Mouse (Mus musculus) A20 (cell line): ENCODE results near the gene Gm9767.

ENCODE experiments used
- DNase-seq: peaks from one replicate; pipeline ENCODE4 v3.0.0-alpha.2; 2011; ENCODE audit warnings: low read depth, low spot score

The Gm9767 gene

DNA sequence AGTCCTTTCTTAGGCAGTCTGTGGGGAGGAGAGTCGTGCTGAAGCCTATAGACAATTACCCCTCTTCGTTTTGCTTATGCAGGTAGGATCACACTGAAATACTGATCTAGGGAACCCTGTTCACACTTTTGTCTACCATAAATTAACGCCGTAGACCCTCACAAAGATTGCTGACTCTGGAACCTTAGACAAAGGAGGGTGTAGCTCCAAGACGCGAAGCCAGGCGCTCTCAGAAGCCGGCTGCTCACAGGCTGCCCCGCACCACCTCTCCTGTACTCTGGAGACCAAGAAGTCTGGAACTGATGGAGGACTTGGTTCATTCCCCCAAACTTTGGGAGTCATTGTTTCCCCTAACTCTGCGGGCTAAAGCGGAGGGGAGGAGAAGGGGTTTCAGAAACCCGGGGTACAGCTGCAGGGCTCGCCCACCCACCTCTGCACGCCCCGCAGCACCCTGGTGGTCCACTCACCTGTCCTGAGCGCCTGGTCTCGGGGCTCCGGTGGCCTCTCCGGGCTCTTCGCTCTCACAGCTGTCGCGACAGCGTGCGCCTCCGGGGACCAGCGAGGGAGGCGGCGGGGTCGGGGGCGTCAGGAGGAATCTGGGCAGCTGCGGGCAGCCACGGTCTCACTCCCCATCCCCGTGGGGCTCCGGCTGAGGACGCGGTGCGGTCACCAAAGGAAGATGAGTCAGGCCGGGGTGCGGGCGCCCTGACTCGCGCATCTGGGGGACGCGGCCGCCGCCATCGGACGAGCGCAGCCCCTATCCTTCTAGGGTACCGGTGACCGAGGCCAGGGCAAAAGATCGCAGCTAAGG is at the start of gene Gm9767:
Gene Gm9767, plus strand, starts transcription at position 585 of the 811 bp plus-strand sequence.
- no peak for DNase-seq

DNA sequence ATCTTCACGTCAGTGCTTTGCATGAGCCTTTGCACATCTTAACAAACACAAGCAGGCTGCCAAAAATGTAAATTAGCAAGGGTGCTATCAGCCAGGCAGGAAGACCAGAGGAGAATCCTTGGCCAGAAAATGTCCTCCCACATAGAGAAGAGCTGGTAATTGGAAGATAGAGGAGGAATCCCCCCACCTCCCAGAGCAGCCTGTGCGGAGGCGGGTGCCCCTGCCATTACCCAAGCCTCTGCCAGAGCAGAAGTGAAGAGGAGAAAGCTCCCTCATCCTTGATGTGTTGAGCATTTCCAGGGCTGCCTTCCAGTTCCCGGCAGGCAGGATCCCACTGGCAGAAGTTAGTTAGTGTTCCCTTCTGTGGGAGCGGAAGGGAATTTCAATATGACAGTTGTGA is 43.1 kb upstream of the Gm9767 start:
- DNase-seq = no peak

DNA sequence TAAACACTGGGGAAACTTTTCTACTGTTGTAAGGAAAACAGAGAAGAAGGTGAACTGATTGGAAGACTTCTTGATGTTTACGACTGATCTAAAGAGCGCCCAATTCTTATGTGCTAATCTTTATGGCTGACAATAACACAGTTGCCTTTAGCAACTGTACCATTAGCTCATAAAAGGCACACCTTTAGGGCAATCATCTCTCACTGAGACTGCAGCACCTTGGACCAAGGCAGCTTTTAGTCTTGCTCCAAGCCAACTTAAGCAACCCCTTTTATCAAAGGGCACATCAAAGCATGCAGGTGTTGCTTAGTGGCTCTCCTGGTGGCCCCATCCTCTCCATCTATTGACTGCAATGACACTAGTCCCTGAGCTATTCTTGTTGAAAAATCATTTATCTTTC is 26.9 kb upstream of the Gm9767 start:
- DNase-seq = no peak

DNA sequence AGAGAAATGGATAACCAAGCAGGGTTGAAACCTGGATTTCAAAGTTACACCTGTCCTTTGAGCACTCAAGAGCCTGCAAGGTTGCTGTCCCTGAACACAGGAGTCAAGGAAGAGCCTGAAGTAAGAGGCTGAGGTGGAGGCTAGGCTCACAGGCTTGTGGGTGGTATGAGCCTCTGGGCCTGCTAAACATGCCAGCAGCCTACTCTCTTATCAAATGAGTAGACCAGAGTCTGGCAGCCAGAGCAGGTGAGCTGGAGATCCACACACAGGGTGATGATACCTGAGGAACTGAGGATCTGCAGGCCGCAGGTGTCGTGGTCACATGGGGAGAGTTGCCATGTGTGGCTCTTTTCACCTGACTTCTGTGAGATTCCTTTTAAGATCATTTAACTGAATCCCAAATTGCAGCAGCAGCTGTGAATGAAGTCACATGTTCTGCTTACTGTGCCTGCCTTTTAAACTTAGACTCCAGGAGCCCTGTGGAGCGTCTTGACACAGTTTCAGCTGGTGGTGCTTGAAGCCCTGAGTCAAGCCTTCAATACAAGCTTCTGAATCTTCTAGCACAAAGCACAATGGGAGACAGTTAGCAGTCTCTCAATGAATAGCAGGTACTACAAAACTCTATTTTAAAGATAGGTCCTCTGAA is 18.3 kb upstream of the Gm9767 start:
- DNase-seq = no peak

DNA sequence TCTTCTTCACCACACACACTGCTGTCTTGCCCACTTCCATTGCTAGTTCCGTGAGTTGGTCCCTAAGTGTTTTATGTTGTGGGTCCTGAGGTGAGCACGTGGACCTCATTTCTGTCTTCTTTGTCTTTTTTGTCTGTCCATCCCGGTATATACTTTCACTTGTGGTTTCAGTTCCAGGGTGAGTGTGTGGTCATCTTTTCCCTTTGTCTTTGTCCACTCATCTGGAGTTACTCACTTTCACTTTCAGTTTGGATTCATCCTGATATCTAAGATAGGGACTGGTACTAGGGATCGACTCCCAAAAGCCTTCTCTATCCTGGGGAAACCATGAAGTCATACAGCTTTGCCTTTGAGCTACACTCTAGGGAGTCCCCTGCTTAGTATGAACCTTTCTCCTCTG is 15.0 kb upstream of the Gm9767 start:
- no peak for DNase-seq

DNA sequence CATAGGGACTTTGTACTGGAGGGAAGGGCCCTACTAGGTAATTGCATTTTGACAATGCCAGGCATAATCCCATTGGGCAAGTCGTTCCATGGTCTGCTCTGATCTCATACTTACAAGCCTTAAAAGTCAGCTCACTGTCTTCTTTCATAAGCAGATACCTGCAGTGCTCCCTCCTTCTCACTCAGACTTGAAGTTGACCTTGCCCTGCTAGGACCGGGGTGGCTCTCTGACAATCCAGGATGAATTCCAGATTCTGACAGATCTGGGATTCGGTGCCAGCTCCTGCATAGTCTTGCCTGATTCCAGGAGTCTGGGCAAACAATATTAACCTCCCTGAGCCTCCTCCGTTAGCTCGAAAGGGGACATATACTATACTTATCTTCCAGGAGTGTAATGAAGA is 6.1 kb upstream of the Gm9767 start:
- no peak for DNase-seq

DNA sequence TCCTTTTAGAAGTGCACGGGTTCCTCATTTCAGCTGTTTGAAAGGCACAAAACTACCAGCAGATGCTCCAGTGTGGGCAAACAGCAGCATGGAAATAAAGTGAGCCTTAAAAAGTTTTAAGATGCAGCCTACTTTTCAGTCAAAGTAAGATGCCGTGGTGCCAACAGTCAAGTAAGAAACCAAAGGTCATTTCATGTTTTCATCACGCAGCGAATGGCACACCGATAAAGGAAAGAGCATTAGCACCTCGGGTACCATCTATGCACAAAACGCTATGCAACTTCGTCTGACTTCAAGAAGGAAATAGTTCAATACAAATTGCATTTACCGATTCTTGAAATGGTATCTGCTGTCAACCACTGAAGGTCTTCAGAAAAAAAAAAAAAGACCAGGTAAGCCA is 1.1 kb upstream of the Gm9767 start:
- no peak for DNase-seq

DNA sequence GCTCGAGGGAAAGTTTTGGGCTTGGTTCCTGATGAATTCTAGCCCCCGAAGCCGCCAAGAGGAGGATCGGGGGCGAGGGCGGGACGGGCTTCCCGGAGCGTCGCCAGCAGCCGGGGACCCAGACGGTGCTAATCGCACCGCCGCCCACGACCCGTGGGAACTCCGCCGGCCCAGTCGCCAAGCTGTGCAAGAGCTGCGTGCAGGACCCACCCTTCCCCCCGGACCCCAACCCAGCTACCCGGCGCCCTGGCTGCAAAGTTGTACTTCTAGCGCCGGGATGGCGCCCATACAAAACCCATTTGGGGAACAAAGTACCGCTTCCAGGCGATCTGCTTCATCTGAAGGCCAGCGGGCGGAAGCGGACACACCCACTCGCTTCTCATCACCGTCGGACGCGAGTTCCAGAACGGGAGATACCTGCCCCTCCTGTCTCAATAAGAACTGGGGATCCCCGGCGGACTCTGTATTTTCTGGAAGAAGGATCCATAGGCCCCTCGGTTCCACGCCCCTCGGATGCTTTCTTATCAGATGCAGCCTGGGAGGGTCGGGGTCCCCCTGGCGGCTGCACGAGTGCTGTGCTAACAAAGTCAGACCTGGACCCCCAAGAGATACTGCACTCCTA is 577 bp downstream of the Gm9767 start, which contains the start of gene Tmem200a:
Gene Tmem200a, minus strand, starts transcription at position 532 of the 622 bp plus-strand sequence.
- DNase-seq = no peak

DNA sequence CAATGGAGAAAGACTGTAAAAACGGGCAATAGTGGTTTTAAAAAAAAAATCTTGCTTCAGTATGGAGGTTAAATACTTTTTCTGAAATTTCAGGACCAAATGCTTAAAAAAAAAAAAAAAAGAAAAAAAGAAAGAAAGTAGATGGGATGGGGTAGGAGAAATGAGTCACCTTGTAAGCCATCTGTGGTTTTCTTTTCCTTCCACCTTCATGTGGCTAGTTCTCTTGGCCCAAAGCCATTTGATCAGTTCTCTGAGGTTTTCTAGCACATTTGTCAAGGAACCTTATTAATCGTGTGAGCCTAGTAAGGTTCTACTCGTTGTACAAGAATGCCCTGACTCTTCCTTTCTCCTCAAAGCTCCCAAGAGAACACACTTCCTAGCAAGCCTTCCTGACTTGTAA is 1.6 kb downstream of the Gm9767 start:
- no peak for DNase-seq

DNA sequence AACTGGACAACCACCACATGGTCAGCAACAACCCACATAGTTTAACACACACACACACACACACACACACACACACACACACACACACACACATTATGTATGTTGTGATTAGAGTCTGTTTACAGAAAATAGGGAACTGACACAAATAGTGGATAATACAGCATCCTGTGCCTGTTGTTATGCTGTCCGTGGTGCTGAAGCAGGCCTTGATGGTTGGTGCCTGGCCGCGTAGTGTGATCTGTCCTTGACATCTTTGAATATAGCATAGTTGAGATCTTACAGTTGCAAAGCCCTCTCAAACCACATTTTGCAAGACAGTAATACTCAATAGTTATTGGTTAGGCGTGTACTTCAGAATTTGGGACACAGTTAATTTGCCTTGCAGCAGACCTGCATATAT is 4.0 kb downstream of the Gm9767 start:
- DNase-seq = peak; percentile 1

DNA sequence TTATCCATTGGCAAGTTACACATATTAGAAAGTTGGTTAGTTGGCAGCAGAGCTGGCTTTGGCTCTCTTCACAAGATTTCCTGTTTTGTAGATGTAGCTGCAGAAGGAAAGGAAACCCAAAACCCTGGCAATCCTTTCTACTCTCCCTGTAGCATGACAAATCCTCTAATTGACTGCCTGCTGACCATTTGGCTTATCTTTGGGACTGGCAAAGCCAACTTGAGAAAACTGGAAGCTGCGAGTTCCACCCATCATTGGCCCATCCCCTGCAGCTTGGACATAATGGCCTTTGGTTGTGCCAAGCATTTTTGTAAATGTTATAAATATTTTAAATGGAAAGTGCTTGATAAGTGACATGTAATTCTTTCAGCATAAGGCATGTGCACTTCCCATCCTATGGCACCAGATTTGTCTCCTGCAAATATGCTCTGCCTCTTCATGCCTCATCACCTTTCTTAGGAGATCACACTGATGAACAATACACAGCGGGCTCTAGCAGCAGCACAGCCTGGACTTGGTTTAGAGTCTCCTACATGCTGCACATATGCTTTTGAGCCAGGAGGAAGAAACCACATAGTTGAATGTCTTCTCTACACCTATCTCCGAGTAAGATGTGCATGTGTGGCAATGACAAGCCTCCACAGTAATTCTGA is 25.4 kb downstream of the Gm9767 start:
- DNase-seq = no peak

DNA sequence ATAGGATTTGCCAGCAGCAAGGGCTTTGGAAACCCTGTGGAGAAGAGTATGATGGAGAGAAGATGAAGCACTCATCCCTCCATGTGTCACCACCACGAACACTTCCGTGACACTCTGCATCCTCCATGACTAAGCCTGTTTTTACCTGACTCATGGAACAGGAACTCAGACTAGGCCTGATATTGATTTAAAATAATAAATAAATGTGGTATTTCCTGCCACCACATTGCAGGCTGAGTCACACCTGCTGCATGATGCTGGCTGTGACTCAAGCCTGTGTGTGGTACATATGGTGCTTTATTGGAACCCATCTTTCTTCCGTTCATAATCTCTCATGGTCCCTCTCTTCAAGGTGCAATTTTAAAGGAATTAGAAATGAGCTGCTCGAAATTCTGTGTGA is 36.4 kb downstream of the Gm9767 start:
- no peak for DNase-seq

DNA sequence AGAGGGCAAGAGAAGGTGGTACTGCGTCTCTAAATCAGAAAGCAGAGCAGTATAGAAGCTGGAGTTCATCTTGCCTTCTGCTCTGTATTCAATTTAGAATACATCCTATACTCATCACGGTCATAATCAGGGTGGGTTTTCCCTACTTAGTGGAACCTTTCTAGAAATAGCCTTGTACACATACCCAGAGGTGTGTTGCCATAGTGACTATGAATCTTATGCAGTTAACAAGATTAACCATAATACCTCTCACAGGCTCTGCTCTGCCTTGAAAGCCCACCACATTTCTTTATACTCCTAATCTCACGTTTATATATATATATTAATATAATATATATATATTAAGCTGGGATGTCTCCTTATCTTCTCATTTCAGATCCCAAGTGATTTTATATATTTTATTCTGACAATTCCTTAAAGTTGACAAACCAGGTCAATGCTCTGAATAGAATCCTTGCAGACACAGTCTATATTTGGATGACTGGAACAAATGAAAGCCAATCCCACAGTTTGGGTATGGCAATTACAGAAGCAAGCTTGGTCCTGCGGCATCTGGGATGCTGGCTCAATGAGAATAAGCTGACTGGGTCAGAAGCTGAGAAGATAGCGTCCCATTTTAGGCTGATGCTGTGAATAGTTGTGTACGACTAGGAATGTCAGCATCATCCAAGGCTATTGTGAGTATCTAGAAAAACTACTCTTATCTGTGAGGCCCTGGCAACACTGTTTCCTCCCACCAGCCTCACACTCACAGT is 41.2 kb downstream of the Gm9767 start:
- no peak for DNase-seq

DNA sequence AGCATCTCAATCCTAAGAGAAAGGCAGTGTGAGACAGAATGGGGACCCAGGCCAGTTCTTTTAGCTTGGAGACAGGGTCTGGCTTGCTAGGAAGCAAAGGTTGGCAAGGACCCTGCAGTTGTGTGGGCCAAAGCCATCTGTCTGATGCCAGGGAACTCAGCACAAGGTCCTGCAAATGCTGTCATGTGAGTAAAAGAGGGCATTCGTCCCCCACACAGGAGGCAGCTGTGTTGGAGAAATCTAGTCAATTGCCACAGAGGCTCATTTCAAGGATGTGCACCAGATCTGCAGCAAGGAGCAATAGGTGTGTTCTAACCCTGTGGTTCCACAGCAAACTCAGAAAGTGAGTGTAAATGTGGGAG is 41.7 kb downstream of the Gm9767 start:
- no peak for DNase-seq
